Mouse (Mus musculus): ENCODE measurements around the gene Aqp3.
A peak's percentile ranks its signal among the peaks of the same experiment; 100 is the strongest.

The Aqp3 gene

GRCm38 (mm10) chr4:41063351-41063750, 34.6 kb downstream of the Aqp3 start:
- no peak for DNase-seq

- no peak for DNase-seq
Observed at GRCm38 (mm10) chr4:41057361-41057760, 40.6 kb downstream of the Aqp3 start.

GRCm38 (mm10) chr4:41056742-41057332, 41.1 kb downstream of the Aqp3 start:
- DNase-seq = peak; percentile 64

- peak; percentile 62 for DNase-seq
Observed at GRCm38 (mm10) chr4:41056253-41056652, 41.7 kb downstream of the Aqp3 start.

GRCm38 (mm10) chr4:41055111-41055510, 42.9 kb downstream of the Aqp3 start:
- no peak for DNase-seq

GRCm38 (mm10) chr4:41051781-41052180, 46.2 kb downstream of the Aqp3 start:
- DNase-seq = no peak

GRCm38 (mm10) chr4:41050726-41051675, 47.0 kb downstream of the Aqp3 start:
- peak; percentile 84 for DNase-seq

GRCm38 (mm10) chr4:41048926-41049325, 49.1 kb downstream of the Aqp3 start:
- DNase-seq = no peak

- no peak for DNase-seq
Observed at GRCm38 (mm10) chr4:41047524-41048271, 50.3 kb downstream of the Aqp3 start, which contains the start of gene Aqp7. Gene Aqp7, minus strand, starts transcription at chr4:41048139.

GRCm38 (mm10) chr4:41046254-41046795, 51.7 kb downstream of the Aqp3 start:
- DNase-seq = peak; percentile 68

- DNase-seq = peak; percentile 85
Observed at GRCm38 (mm10) chr4:41045288-41045687, 52.7 kb downstream of the Aqp3 start.

- peak; percentile 76 for DNase-seq
Observed at GRCm38 (mm10) chr4:41043961-41044360, 54.0 kb downstream of the Aqp3 start.

- peak; percentile 70 for DNase-seq
Observed at GRCm38 (mm10) chr4:41042880-41043279, 55.1 kb downstream of the Aqp3 start.
